Comparison of ENCODE assay signal across 21 mouse cellular contexts in the genomic region with DNA sequence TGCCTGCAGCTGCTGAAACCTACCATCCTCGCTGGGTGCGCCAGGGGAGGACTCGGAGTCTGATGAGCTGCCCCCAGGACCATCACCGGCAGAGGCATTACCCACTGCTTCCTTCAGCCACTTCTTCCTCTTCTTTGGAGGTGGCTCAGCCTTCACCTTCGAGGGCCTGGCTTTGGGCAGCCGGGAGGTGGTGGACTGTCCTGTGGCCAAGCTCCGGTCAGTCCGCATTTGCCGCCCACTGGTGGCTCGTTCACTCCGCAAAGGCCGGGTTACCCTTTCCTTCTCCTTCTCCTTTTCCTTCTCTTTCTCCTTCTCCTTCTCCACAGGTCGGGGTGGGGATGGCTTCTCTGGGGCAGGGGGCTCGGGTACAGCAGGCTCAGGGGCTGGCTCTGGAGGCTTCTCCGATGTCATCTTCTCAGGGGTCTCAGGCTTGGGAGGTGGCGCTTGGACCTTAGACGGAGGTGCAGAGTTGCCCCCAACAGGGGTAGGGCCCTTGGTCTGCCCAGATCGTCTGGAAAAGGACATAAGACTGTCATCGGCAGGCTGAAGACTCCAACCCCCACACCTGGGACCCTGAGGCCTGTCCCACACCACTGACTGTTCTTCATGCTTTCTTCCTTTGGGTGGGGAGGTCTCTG. TPM values are rescaled to one million over a fixed set of nuclear protein-coding genes. Genes with fewer than 3 reads are reported as not detected.
DNase-seq lines count a peak whose midpoint lies in the region; ATAC-seq lines count a peak whose summit lies in the region.
"Had no signal": no experiment of that assay in that cellular context is flagged by ENCODE, and none has a peak within 500 bp of the region (broad histone marks: within the 10 kb centered on the region; RNA-seq: fewer than 3 reads in every experiment).

No protein-coding gene starts in this region.

- peak; percentile 53 for DNase-seq in forebrain, embryonic 11.5 days (ENCODE audit: low spot score)
- peak; percentile 85 for DNase-seq in heart, adult 11 months
- no peak for DNase-seq in heart, postnatal 14 days
- DNase-seq in urinary bladder, adult 2 months (ENCODE audit: low spot score) = peak; percentile 18
- no peak for DNase-seq in urinary bladder, postnatal 36 days (ENCODE audit: low spot score in 2 of 2)
- DNase-seq: adrenal gland, adult 2 months; adrenal gland, adult 8-10 months; adrenal gland, postnatal 10 days; adrenal gland, postnatal 14 days; adrenal gland, postnatal 25 days; adrenal gland, postnatal 36 days; B cell, adult 2 months; cerebellum, adult 11 months; cerebellum, adult 11-12 months; cerebellum, adult 18-20 months had no signal

- no peak for ATAC-seq in forebrain, embryonic 11.5 days (replicated peaks; ENCODE audit: low FRiP score)
- no peak for ATAC-seq in forebrain, embryonic 13.5 days
- ATAC-seq: activated CD4-positive, CD25-positive, alpha-beta regulatory T cell, adult 4 months; CD4-positive, CD25-positive, alpha-beta regulatory T cell, adult 4 months; Patski had no signal

- intact Hi-C loops in heart, postnatal 14 days (cut with DNase I) = no loop called here

- no peak overlapping the region for H3K27ac ChIP-seq in forebrain, embryonic 11.5 days (ENCODE audit: low read depth, low read length)
- no peak overlapping the region for H3K27ac ChIP-seq in forebrain, embryonic 13.5 days

- no peak overlapping the region for H3K4me3 ChIP-seq in forebrain, embryonic 11.5 days (ENCODE audit: low read depth, low read length)
- H3K4me3 ChIP-seq in forebrain, embryonic 13.5 days = no peak overlapping the region

- 94% methylated on average over 19 of the region's 19 CpGs for WGBS in forebrain, embryonic 11.5 days
- WGBS in forebrain, embryonic 13.5 days = 94% methylated on average over 19 of the region's 19 CpGs

- H3K9ac ChIP-seq in forebrain, embryonic 11.5 days (ENCODE audit: low read length) = no peak overlapping the region
- no peak overlapping the region for H3K9ac ChIP-seq in forebrain, embryonic 13.5 days

- H3K36me3 ChIP-seq in forebrain, embryonic 11.5 days (ENCODE audit: control insufficient read depth, insufficient read depth, low read length) = peaks cover 55% of the 10 kb centered on the region
- H3K36me3 ChIP-seq in forebrain, embryonic 13.5 days (ENCODE audit: poor library complexity, severe bottlenecking) = peaks cover 99% of the 10 kb centered on the region

- H3K4me2 ChIP-seq in forebrain, embryonic 11.5 days (ENCODE audit: low read depth, low read length, severe bottlenecking) = no peak overlapping the region
- H3K4me2 ChIP-seq in forebrain, embryonic 13.5 days = no peak overlapping the region

- H3K9me3 ChIP-seq in forebrain, embryonic 11.5 days (ENCODE audit: control insufficient read depth, low read length) = no peaks in the 10 kb centered on the region
- no peaks in the 10 kb centered on the region for H3K9me3 ChIP-seq in forebrain, embryonic 13.5 days (replicated peaks)
- H3K9me3 ChIP-seq: G1E had no signal

- H3K4me1 ChIP-seq in forebrain, embryonic 11.5 days (replicated peaks; ENCODE audit: control insufficient read depth, insufficient read depth, low read length) = no peaks in the 10 kb centered on the region
- no peaks in the 10 kb centered on the region for H3K4me1 ChIP-seq in forebrain, embryonic 13.5 days

- H3K27me3 ChIP-seq in forebrain, embryonic 11.5 days (ENCODE audit: control insufficient read depth, insufficient read depth, low read length) = no peaks in the 10 kb centered on the region
- no peaks in the 10 kb centered on the region for H3K27me3 ChIP-seq in forebrain, embryonic 13.5 days
- H3K27me3 ChIP-seq: CH12.LX, Patski had no signal

RNA-seq across cellular contexts. Expression of gene Rras, which starts 16.1 kb away (rescaled TPM):
- 15.5 and 16.6 TPM in 2 replicates for polyA plus RNA-seq in forebrain, embryonic 11.5 days (2014; fragmentation: Nextera tagmentation; extraction: Ambion mirVana)
- 9.4 and 10.2 TPM in 2 replicates for polyA plus RNA-seq in forebrain, embryonic 13.5 days (2015; fragmentation: Nextera tagmentation; extraction: Ambion mirVana)
- 10 to 100 TPM; 60.7 to 62.8 TPM for total RNA-seq in heart, postnatal 14 days (2021)
- 383 and 414 TPM in 2 replicates for polyA plus RNA-seq in urinary bladder, adult 2 months (2012; rRNA removed)

RNA-seq across cellular contexts. Expression of gene Scaf1, which starts 17.7 kb away (rescaled TPM):
- polyA plus RNA-seq in forebrain, embryonic 11.5 days (2014; fragmentation: Nextera tagmentation; extraction: Ambion mirVana) = 59.9 and 60.2 TPM in 2 replicates
- 35.8 and 38.9 TPM in 2 replicates for polyA plus RNA-seq in forebrain, embryonic 13.5 days (2015; fragmentation: Nextera tagmentation; extraction: Ambion mirVana)
- 10 to 100 TPM; 53.8 to 56.1 TPM for total RNA-seq in heart, postnatal 14 days (2021)
- polyA plus RNA-seq in urinary bladder, adult 2 months (2012; rRNA removed) = 58.4 and 63.5 TPM in 2 replicates

RNA-seq across cellular contexts. Expression of gene Prr12, which starts 18.8 kb away (rescaled TPM):
- 16.1 and 19.2 TPM in 2 replicates for polyA plus RNA-seq in forebrain, embryonic 11.5 days (2014; fragmentation: Nextera tagmentation; extraction: Ambion mirVana)
- 14.9 and 17.2 TPM in 2 replicates for polyA plus RNA-seq in forebrain, embryonic 13.5 days (2015; fragmentation: Nextera tagmentation; extraction: Ambion mirVana)
- total RNA-seq in heart, postnatal 14 days (2021) = 10 to 100 TPM; 27.2 to 28.3 TPM
- 5.1 and 18.2 TPM in 2 replicates for polyA plus RNA-seq in urinary bladder, adult 2 months (2012; rRNA removed)

RNA-seq across cellular contexts. Expression of gene Nosip, which starts 28.4 kb away (rescaled TPM):
- 52.6 and 64.0 TPM in 2 replicates for polyA plus RNA-seq in forebrain, embryonic 11.5 days (2014; fragmentation: Nextera tagmentation; extraction: Ambion mirVana)
- polyA plus RNA-seq in forebrain, embryonic 13.5 days (2015; fragmentation: Nextera tagmentation; extraction: Ambion mirVana) = 52.7 and 58.5 TPM in 2 replicates
- 10 to 100 TPM; 27.7 to 33.7 TPM for total RNA-seq in heart, postnatal 14 days (2021)
- 59.9 and 69.6 TPM in 2 replicates for polyA plus RNA-seq in urinary bladder, adult 2 months (2012; rRNA removed)

RNA-seq across cellular contexts. Expression of gene Prrg2, which starts 28.6 kb away (rescaled TPM):
- polyA plus RNA-seq in forebrain, embryonic 11.5 days (2014; fragmentation: Nextera tagmentation; extraction: Ambion mirVana) = 14.2 and 18.4 TPM in 2 replicates
- 14.7 and 14.8 TPM in 2 replicates for polyA plus RNA-seq in forebrain, embryonic 13.5 days (2015; fragmentation: Nextera tagmentation; extraction: Ambion mirVana)
- 10 to 100 TPM; 11.1 to 11.4 TPM for total RNA-seq in heart, postnatal 14 days (2021)
- polyA plus RNA-seq in urinary bladder, adult 2 months (2012; rRNA removed) = 37.6 and 46.5 TPM in 2 replicates

Comparison
In these comparisons a context has a peak if more than half of its experiments do, and no peak if none do; other contexts are left out.
1. DNase-seq: peak in forebrain, embryonic 11.5 days (single experiment), heart, adult 11 months (single experiment) and urinary bladder, adult 2 months (single experiment); none in heart, postnatal 14 days (0 of 2) and urinary bladder, postnatal 36 days (0 of 2).
2. RNA of gene Rras, which starts 16.1 kb away (polyA plus RNA-seq): 383 to 414 TPM in urinary bladder, adult 2 months; 15.5 to 16.6 TPM in forebrain, embryonic 11.5 days and 9.4 to 10.2 TPM in forebrain, embryonic 13.5 days; every median in the first group is over 10 times any median in the second.